Mouse (Mus musculus) right cerebral cortex, postnatal 10 days (tissue): ENCODE results near the gene Vmn1r39.
"Not testable (repeated sequence)": the region's sequence is repeated elsewhere in the genome, so short reads cannot be mapped to it uniquely, and the experiment has no call there.

Source experiments
- DNase-seq, 2 experiments: peaks; one replicate each; pipeline ENCODE4 v3.0.0; 2021; ENCODE audit warnings: low spot score in 2 of 2

The Vmn1r39 gene

GRCm38 (mm10) chr6:66810509-66810908 lies at the start of gene Vmn1r39:
Gene Vmn1r39 (minus strand): TSS chr6:66810609.
- no peak for DNase-seq

- DNase-seq: no peak
Observed at GRCm38 (mm10) chr6:66859391-66859790, 49.0 kb upstream of the Vmn1r39 start.

DNA sequence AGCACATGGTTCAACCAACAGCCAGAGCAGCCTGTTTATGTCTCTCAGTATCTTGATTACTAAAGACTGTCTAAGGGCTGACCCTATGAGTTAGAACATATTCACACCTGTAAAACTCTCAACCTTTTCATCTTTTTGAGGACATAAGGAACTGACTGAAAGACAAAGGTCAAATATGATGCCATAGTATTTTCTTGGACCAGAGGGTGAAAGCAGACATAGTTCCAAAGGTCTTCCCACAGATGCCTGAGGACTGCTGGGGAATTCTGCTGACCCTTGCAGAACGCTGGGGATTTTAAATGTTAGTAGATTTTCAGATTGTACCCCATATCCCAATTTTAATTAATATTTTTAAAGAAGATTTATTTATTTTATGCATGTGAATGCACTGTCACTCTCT lies 47.9 kb upstream of the Vmn1r39 start:
- DNase-seq: no peak

- no peak for DNase-seq
Observed at GRCm38 (mm10) chr6:66856236-66856635, 45.8 kb upstream of the Vmn1r39 start.

DNA sequence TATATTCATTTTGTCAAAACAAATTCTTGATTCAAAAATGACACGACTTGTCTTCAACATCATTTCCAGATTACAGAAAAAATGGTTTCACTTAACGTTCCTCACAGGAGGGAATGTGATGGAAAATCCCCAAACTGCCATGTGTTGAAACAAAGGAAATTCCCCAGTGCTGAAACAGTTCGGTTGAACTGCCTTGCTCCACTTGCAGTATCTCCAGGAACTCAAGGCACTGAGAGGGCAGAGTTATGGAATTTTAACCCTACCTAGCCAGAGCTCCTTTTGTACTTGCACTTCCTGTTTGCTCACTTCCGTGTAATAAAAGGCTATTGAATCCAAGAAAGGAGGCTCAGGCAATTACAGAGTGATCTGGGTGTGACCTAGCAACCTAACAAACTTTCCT lies 38.5 kb upstream of the Vmn1r39 start:
- no peak for DNase-seq

DNA sequence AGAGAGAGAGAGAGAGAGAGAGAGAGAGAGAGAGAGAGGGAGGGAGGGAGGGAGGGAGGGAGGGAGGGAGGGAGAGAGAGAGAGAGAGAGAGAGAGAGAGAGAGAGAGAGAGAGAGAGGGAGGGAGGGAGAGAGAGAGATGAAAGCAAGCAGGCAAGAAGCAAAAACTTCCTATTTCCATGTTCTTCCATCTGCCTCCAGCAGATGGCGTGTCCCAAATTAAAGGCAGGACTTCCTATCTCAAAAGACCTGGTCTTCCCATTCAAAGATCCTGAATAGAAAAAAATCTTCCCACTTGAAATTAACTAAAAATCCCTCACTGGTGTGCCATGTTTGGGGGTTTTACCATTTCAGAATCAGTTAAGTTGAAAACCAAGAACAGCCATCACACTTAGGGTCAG lies 30.2 kb upstream of the Vmn1r39 start:
- peak; percentile 22 to 61 for DNase-seq

- DNase-seq: no peak
Observed at GRCm38 (mm10) chr6:66836932-66837331, 26.5 kb upstream of the Vmn1r39 start.

GRCm38 (mm10) chr6:66806311-66806710 lies 4.1 kb downstream of the Vmn1r39 start:
- no peak for DNase-seq

DNA sequence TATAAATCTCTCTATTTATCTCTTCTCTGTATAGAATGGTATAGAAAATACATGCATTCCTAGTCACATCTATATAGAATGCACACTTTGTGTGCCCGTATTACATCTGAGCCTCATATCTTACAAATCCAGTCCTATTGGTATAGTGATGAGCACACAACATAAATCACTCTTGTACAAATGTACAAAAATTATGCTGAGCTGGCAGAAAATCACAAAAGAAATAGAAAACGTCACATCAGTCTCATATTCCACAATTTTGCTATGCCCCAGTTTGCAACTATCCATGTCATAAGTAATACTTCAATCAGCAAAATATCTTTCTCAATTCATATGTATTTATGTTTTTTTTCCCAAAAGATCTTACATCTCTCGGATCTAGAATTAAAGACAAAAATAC lies 4.7 kb downstream of the Vmn1r39 start:
- no peak for DNase-seq

GRCm38 (mm10) chr6:66782527-66782926 lies 27.9 kb downstream of the Vmn1r39 start, which contains the start of gene Vmn1r38:
Gene Vmn1r38 (minus strand): TSS chr6:66782627.
- not testable (repeated sequence) for DNase-seq
